Comparison of ENCODE assay signal across 1 mouse cellular context in genomic region chr4:129032133-129032962, GRCm38 (mm10).
TF ChIP-seq lines count a peak whose summit lies in the region.

No protein-coding gene starts in this region.

TF ChIP-seq in CH12.LX, 34 proteins besides CTCF, POLR2A, EP300 and RAD21 (continued from another document):
- TF ChIP-seq CHD2 (IDR thresholded peaks at IDR 0.05; ENCODE audit: low read length), result peak; percentile 92
- peak; percentile 78; the same call in 1 of the 2 replicates for TF ChIP-seq RCOR1 (conservative IDR thresholded peaks at IDR 0.05; ENCODE audit: low read depth, low read length)
- TF ChIP-seq KAT2A (IDR thresholded peaks at IDR 0.05; ENCODE audit: insufficient replicate concordance, low read length), result no peak
- TF ChIP-seq HCFC1 (IDR thresholded peaks at IDR 0.05; ENCODE audit: low read depth, low read length), result peak; percentile 14; the same call in 1 of the 2 replicates
- TF ChIP-seq MAX (IDR thresholded peaks at IDR 0.05; ENCODE audit: low read length), result 0 out of 2 replicates have a peak, but pooled peaks have one; percentile 27
- TF ChIP-seq MXI1 (IDR thresholded peaks at IDR 0.05; ENCODE audit: low read depth, low read length), result peak; percentile 60; the same call in 1 of the 2 replicates
- TF ChIP-seq MAFK (IDR thresholded peaks at IDR 0.05; ENCODE audit: insufficient replicate concordance, low read length), result peak; percentile 76
- TF ChIP-seq ZC3H11A (IDR thresholded peaks at IDR 0.05; ENCODE audit: low read depth, low read length), result no peak
- TF ChIP-seq CHD1 (IDR thresholded peaks at IDR 0.05; ENCODE audit: low read depth, low read length), result no peak; the same call in 1 of the 2 replicates
- TF ChIP-seq USF1 (IDR thresholded peaks at IDR 0.05; ENCODE audit: low read depth, low read length), result no peak
- peak; percentile 80 for TF ChIP-seq TBP (conservative IDR thresholded peaks at IDR 0.05; ENCODE audit: low read depth, low read length)
- no peak for TF ChIP-seq UBTF (IDR thresholded peaks at IDR 0.05; ENCODE audit: low read depth, low read length)
- peak; percentile 43; the same call in 1 of the 2 replicates for TF ChIP-seq ZMIZ1 (IDR thresholded peaks at IDR 0.05; ENCODE audit: low read depth, low read length)
- no peak for TF ChIP-seq USF2 (conservative IDR thresholded peaks at IDR 0.05; ENCODE audit: low read depth, low read length)
- TF ChIP-seq ZNF384 (IDR thresholded peaks at IDR 0.05; ENCODE audit: low read depth, low read length), result no peak
- TF ChIP-seq ELF1 (IDR thresholded peaks at IDR 0.05; ENCODE audit: low read depth, low read length), result peak; percentile 65
- no peak for TF ChIP-seq GABPA (IDR thresholded peaks at IDR 0.05; ENCODE audit: insufficient replicate concordance, low read depth, low read length)
- peak; percentile 62; the same call in 1 of the 2 replicates for TF ChIP-seq NELFE (IDR thresholded peaks at IDR 0.05; ENCODE audit: low read depth, low read length)
- TF ChIP-seq SIN3A (IDR thresholded peaks at IDR 0.05; ENCODE audit: low read length), result peak; percentile 89
- TF ChIP-seq ETS1 (conservative IDR thresholded peaks at IDR 0.05; ENCODE audit: low read depth, low read length), result peak; percentile 89
- TF ChIP-seq NRF1 (IDR thresholded peaks at IDR 0.05; ENCODE audit: low read depth, low read length), result peak; percentile 41; the same call in 1 of the 2 replicates
- no peak; the same call in 1 of the 2 replicates for TF ChIP-seq E2F4 (IDR thresholded peaks at IDR 0.05; ENCODE audit: insufficient replicate concordance, low read depth, low read length)
- no peak; the same call in 1 of the 2 replicates for TF ChIP-seq POLR2AphosphoS2 (IDR thresholded peaks at IDR 0.05; ENCODE audit: low read depth, low read length)
- TF ChIP-seq BHLHE40 (IDR thresholded peaks at IDR 0.05; ENCODE audit: low read depth, low read length), result peak; percentile 84
- no peak; the same call in 1 of the 2 replicates for TF ChIP-seq JUND (conservative IDR thresholded peaks at IDR 0.05; ENCODE audit: low read depth, low read length)
- TF ChIP-seq SMC3 (IDR thresholded peaks at IDR 0.05; ENCODE audit: low read depth, low read length), result no peak; the same call in 1 of the 2 replicates
- TF ChIP-seq JUN (IDR thresholded peaks at IDR 0.05; ENCODE audit: insufficient read depth, low read depth, low read length), result no peak
TF ChIP-seq in CH12.LX: peak in this region for 18.
